Mouse (Mus musculus): ENCODE measurements around the gene Tbc1d24. TPM values are rescaled to one million over a fixed set of nuclear protein-coding genes. Genes with fewer than 3 reads are reported as not detected.

Gene Tbc1d24
- polyA plus RNA-seq, 1 experiment from 2014 or later, result 10.6 TPM

DNA sequence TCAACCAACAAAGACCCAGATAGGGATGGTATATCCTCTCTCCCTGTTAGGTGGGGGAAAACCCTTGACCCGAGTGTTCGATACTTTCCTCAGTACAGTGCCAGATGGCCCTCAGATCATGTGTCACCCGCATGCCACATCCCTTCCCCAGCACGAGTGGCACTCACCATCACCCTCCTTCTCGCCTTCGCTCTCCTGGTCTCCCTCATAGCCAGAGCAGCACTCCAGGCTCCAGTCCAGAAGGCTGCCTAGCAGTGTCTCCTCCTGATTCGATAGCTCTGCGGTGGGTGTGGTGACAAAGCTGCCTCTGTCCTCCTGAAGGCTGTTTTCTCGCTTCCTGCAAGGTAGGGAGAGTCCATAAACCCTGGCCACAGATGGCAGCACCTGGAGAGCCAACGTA is 19.4 kb upstream of the Tbc1d24 start:
- Histone ChIP-seq H3K36me3 (ENCODE audit: poor library complexity, severe bottlenecking) (peaks cover 72% of the 10 kb centered on the region), H3K9me3 (replicated peaks) (no peaks in the 10 kb centered on the region), H3K27ac (no peak overlapping the region), H3K4me1 (peaks cover 10% of the 10 kb centered on the region), H3K4me3 (no peak overlapping the region), H3K27me3 (no peaks in the 10 kb centered on the region), H3K4me2 (no peak overlapping the region), H3K9ac (no peak overlapping the region)
- WGBS, result 94% methylated on average over 10 of the region's 10 CpGs
- no peak for ATAC-seq

DNA sequence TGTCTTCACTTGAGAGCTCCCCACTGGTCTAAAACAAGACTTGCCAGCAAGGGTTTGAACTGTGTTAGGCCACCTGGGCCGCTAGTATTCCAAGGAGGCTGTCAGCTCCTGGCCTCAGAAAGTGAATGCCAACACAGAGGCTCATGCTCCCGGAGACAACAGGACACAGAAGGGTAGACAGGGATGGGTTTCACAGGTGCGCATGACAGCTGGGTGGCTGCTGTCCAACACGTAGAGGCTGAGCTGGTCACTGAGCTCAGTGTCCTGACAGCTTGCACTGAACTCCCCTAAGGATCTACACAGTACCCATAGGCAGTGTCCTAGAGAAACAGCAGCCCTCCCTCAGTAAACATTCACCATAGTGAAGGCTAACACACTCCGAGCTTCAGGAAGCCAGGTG is 18.2 kb upstream of the Tbc1d24 start:
- H3K9me3 ChIP-seq (replicated peaks), result no peaks in the 10 kb centered on the region
- peaks cover 18% of the 10 kb centered on the region for H3K4me1 ChIP-seq
- H3K4me2 ChIP-seq, result no peak overlapping the region
- 96% methylated on average over 5 of the region's 5 CpGs for WGBS
- H3K27me3 ChIP-seq, result no peaks in the 10 kb centered on the region
- H3K36me3 ChIP-seq (ENCODE audit: poor library complexity, severe bottlenecking), result peaks cover 65% of the 10 kb centered on the region
- no peak overlapping the region for H3K27ac ChIP-seq
- no peak overlapping the region for H3K4me3 ChIP-seq
- H3K9ac ChIP-seq, result no peak overlapping the region
- ATAC-seq, result no peak

DNA sequence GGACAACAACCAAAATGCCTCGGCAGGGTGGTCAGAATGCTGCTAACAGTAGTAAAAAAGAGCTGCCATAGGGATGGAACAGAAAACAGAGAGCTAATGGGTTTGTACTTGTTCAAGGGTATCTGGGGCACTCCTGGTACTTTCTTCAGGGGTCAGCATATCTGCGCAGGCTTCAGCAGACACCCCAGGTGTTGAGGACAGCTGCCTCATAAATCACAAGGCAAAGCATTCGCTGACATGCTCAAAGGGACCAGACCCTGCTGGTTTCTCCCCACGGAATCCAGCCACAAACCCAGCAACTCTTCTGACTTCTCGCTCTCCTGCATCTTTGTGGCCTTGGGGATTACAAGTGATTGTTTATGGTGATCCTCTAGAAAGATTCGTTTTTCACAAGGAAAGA is 17.3 kb upstream of the Tbc1d24 start:
- Histone ChIP-seq H3K4me3 (no peak overlapping the region), H3K36me3 (ENCODE audit: poor library complexity, severe bottlenecking) (peaks cover 65% of the 10 kb centered on the region), H3K9ac (no peak overlapping the region), H3K4me2 (no peak overlapping the region), H3K27ac (no peak overlapping the region), H3K27me3 (no peaks in the 10 kb centered on the region), H3K4me1 (peaks cover 18% of the 10 kb centered on the region), H3K9me3 (replicated peaks) (no peaks in the 10 kb centered on the region)
- WGBS, result 85% methylated on average over 6 of the region's 6 CpGs
- ATAC-seq, result no peak

DNA sequence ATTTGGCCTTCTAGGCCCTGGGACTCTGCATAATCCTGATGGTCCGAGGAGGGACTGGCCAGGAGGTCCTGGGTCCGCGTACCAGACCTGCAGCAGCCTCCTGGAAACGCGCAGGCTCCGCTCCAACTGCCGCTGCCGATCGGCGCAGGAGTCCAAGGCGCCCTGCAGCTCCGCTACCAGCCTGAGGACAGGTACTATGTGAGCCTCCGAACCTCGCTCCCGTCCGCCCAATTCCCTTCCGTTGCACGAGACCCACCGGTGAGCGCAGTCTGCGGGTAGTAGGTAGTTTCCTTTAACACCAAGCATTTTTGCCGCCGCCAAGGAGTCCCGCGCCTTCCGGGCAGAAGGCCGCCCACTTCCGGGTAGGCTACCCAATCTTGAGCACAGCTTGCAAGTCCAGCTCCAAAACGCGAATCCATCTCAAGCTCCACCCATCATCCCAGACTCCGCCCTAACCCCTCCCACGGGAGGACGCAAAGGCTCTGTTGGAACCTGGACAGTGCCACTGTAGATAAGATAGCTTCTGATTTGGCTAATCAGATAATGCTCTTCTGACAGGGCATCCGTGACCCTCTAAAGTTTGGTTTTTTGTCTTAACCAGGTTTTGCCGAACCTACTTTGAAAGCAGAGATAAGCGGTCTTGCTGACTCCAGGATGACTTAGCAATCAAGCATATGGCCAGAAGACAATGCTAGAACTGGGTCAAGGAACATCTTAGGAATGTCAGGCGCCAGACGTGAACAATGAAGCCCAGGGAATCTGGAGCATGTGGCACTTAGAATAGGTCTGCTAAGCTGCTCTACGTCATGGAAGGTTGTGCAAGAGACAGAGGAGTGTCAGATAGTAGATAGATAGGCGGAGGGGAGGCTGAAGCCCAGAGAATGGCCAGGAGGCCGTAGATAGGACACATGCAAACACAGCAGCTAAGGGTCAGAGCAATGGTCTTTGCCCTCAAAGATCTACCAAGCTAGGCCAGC is 15.4 kb upstream of the Tbc1d24 start, which contains the start of gene Tedc2:
Tedc2 (minus strand) TSS at position 417 of the 977 bp plus-strand sequence.
- ATAC-seq, result peak; percentile 96
- H3K27me3 ChIP-seq, result no peaks in the 10 kb centered on the region
- H3K4me3 ChIP-seq, result peak within 1 kb of the TSS; percentile 84
- no peaks in the 10 kb centered on the region for H3K9me3 ChIP-seq (replicated peaks)
- H3K4me2 ChIP-seq, result peak within 1 kb of the TSS; percentile 82
- 6% methylated on average over 41 of the region's 41 CpGs for WGBS
- peaks cover 63% of the 10 kb centered on the region for H3K36me3 ChIP-seq (ENCODE audit: poor library complexity, severe bottlenecking)
- peaks cover 18% of the 10 kb centered on the region for H3K4me1 ChIP-seq
- peak within 1 kb of the TSS; percentile 81 for H3K9ac ChIP-seq
- peak within 1 kb of the TSS; percentile 40; the same call in 1 of the 2 replicates for H3K27ac ChIP-seq

DNA sequence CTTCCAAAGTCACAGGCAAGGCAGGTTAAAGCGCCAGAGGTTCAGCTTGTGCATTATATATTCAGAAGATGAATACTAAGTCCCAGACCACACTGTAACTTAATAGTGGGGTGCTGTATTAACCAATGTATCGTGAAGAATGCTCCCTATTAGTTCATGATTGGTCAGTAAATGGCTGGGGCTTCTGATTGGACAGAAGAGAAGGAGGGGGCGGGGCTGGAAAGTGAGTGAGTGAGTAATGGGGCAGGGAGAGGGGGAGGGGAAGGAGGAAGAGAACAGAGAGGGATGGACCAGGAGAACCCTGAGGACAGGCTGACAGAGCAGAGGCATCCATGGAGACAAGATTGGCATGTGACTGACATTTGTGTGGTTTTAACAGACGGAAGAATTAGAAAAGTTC is 11.5 kb upstream of the Tbc1d24 start:
- Histone ChIP-seq H3K36me3 (ENCODE audit: poor library complexity, severe bottlenecking) (peaks cover 40% of the 10 kb centered on the region), H3K27ac (no peak overlapping the region), H3K9ac (no peak overlapping the region), H3K27me3 (no peaks in the 10 kb centered on the region), H3K4me3 (no peak overlapping the region), H3K4me2 (no peak overlapping the region), H3K9me3 (replicated peaks) (no peaks in the 10 kb centered on the region), H3K4me1 (peaks cover 24% of the 10 kb centered on the region)
- WGBS, result 65% methylated on average over 4 of the region's 4 CpGs
- ATAC-seq, result no peak

DNA sequence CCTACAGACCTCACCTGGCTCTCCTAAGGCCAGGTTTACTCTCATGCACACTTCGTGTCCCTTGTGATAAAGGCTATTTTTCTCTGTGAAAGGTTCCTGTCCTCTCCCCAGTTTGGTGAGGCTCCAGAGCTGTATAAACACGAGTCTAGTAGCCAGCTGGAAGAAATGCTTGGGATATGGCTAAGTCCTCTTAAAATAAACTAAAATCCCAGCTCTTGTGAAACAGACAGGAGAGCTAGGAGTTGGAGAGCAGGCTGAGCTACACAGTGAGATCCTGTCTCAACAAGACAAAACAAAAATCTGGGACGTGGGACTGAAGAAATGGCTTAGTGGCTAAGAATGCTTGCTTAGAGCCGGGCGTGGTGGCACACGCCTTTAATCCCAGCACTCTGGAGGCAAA is 7.8 kb upstream of the Tbc1d24 start:
- peaks cover 17% of the 10 kb centered on the region for H3K27me3 ChIP-seq
- no peak overlapping the region for H3K27ac ChIP-seq
- no peak overlapping the region for H3K9ac ChIP-seq
- peaks cover 40% of the 10 kb centered on the region for H3K4me1 ChIP-seq
- H3K4me2 ChIP-seq, result no peak overlapping the region
- no peak for ATAC-seq
- no peak overlapping the region for H3K4me3 ChIP-seq
- WGBS, result 79% methylated on average over 6 of the region's 6 CpGs
- no peaks in the 10 kb centered on the region for H3K9me3 ChIP-seq (replicated peaks)
- H3K36me3 ChIP-seq (ENCODE audit: poor library complexity, severe bottlenecking), result peaks cover 34% of the 10 kb centered on the region

DNA sequence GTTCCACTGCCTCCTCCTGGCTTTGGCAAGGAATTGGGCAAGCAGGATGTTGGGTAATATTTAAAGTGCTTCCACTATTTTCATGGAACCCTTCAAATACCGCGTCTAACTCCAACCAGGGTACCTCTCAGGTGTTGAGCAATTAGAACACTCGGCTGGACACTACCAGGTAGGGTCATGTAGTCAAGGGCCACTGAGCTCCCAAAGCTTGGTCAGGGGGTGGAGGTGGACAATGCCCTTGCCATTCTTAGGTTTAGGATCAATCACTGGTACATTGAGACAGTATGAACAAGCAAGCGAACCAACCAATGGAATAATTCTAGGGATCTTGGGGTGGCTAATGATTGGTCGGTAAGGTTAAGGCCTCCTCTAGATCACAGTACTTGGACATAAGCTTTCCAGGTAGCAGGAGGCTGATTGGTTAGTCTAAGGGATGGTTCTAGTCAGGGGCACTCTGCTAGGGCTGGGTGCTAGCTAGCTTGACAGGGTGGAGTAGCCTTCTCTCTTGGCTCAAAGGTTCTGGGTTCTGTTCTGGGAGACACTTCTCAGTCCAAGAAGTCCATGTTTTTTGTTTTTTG is 7.2 kb upstream of the Tbc1d24 start:
- H3K27ac ChIP-seq, result no peak overlapping the region
- peaks cover 27% of the 10 kb centered on the region for H3K36me3 ChIP-seq (ENCODE audit: poor library complexity, severe bottlenecking)
- H3K4me3 ChIP-seq, result peak overlapping the region; percentile 52
- no peak; the same call in 1 of the 2 replicates for ATAC-seq
- H3K4me2 ChIP-seq, result peak overlapping the region; percentile 97
- H3K9ac ChIP-seq, result no peak overlapping the region
- H3K4me1 ChIP-seq, result peaks cover 47% of the 10 kb centered on the region
- 23% methylated on average over 5 of the region's 5 CpGs for WGBS
- H3K9me3 ChIP-seq (replicated peaks), result no peaks in the 10 kb centered on the region
- H3K27me3 ChIP-seq, result peaks cover 24% of the 10 kb centered on the region

DNA sequence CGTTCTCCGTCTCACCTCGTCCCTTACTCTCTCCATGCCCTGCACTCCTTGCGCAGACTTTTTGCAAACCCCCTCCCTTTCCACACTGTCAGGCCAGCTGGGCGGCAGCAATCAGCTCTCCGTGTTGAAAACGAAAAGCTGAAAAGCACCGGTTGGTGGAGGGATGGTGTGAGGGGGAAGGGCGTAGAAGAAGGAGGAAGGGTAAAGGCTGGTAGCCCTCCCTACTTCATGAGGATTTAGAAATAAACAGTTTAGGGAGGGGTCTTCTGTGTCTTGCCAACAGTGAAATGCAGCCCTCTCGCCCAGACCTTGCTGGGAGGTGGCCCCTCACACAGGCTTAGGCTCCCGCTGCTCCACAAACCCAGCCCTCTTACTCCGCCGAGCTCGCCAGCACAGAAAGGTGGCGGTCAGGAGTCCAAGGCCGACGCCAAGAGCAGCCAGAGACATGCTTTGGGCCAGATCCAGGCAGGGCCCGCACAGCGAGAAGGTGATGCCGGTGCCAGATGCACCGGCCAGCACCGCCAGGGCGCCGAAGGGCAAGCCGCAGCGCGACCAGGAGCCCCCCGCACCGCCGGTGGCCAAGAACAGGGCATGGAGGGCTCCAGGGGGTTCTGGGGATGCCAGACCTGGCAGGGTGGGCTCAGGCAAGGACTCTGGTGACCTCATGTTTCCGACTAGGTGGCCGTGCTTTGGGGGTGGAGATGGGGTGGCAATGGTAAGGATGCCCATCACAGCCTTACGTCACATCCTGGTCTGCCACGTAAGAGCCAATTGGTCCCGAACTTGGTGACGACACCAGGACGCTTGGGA is 6.5 kb upstream of the Tbc1d24 start:
- H3K9ac ChIP-seq, result peak overlapping the region; percentile 82
- H3K4me2 ChIP-seq, result peak overlapping the region; percentile 97
- 1% methylated on average over 37 of the region's 37 CpGs for WGBS
- H3K4me3 ChIP-seq, result peak overlapping the region; percentile 52
- H3K36me3 ChIP-seq (ENCODE audit: poor library complexity, severe bottlenecking), result peaks cover 22% of the 10 kb centered on the region
- H3K4me1 ChIP-seq, result peaks cover 53% of the 10 kb centered on the region
- peak overlapping the region; percentile 68 for H3K27ac ChIP-seq
- H3K27me3 ChIP-seq, result peaks cover 31% of the 10 kb centered on the region
- ATAC-seq, result peak; percentile 67
- H3K9me3 ChIP-seq (replicated peaks), result no peaks in the 10 kb centered on the region

DNA sequence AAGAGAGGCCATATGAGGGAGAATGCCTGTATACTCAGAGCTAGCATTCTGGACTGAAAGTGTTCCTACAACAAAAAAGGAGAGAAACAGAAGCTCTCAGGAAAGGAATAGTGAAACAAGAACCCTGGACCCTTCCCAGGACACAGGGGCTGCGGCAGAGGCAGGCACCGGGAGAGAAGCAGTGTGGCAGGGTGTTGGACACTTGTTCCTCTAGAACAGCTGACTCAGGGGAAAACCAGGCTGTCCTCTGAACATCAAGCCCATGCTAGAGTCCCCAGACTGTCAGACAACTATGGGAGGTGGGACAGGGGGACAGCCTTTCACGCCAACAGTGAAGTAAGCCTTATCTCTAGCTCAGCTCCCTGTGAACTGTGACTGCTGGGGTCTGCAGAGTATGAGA is 5.2 kb upstream of the Tbc1d24 start:
- ATAC-seq, result no peak
- H3K9me3 ChIP-seq (replicated peaks), result no peaks in the 10 kb centered on the region
- no peak overlapping the region for H3K27ac ChIP-seq
- H3K4me1 ChIP-seq, result peaks cover 66% of the 10 kb centered on the region
- H3K4me2 ChIP-seq, result 0 out of 2 replicates have a peak overlapping the region, but pooled peaks have one; percentile 97
- H3K4me3 ChIP-seq, result no peak overlapping the region
- H3K9ac ChIP-seq, result no peak overlapping the region
- 89% methylated on average over 3 of the region's 3 CpGs for WGBS
- H3K36me3 ChIP-seq (ENCODE audit: poor library complexity, severe bottlenecking), result peaks cover 10% of the 10 kb centered on the region
- H3K27me3 ChIP-seq, result peaks cover 33% of the 10 kb centered on the region

DNA sequence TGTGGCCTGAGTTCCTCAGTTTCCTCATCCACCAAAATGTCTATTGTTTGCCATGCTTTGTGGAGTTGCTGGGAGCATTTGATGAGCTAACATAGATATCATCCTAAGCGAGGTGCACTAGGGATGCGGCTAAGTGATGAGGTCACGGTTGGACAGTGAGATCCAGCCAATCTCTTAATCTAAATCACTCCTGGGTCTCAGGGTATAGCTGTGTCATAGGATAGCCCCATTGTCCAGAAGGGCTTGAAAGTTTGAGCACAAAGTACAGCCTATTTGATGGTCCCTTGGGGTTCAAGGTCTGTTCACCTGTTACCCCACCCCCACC is 4.5 kb upstream of the Tbc1d24 start:
- Histone ChIP-seq H3K4me3 (0 out of 2 replicates have a peak overlapping the region, but pooled peaks have one; percentile 51), H3K4me2 (peak overlapping the region; percentile 94), H3K27me3 (peaks cover 33% of the 10 kb centered on the region), H3K4me1 (peaks cover 68% of the 10 kb centered on the region), H3K9me3 (replicated peaks) (no peaks in the 10 kb centered on the region), H3K27ac (peak overlapping the region; percentile 60; the same call in 1 of the 2 replicates), H3K36me3 (ENCODE audit: poor library complexity, severe bottlenecking) (peaks cover 3% of the 10 kb centered on the region; the same call in 1 of the 2 replicates), H3K9ac (0 out of 2 replicates have a peak overlapping the region, but pooled peaks have one; percentile 82)
- 83% methylated on average over 3 of the region's 3 CpGs for WGBS
- ATAC-seq, result no peak

DNA sequence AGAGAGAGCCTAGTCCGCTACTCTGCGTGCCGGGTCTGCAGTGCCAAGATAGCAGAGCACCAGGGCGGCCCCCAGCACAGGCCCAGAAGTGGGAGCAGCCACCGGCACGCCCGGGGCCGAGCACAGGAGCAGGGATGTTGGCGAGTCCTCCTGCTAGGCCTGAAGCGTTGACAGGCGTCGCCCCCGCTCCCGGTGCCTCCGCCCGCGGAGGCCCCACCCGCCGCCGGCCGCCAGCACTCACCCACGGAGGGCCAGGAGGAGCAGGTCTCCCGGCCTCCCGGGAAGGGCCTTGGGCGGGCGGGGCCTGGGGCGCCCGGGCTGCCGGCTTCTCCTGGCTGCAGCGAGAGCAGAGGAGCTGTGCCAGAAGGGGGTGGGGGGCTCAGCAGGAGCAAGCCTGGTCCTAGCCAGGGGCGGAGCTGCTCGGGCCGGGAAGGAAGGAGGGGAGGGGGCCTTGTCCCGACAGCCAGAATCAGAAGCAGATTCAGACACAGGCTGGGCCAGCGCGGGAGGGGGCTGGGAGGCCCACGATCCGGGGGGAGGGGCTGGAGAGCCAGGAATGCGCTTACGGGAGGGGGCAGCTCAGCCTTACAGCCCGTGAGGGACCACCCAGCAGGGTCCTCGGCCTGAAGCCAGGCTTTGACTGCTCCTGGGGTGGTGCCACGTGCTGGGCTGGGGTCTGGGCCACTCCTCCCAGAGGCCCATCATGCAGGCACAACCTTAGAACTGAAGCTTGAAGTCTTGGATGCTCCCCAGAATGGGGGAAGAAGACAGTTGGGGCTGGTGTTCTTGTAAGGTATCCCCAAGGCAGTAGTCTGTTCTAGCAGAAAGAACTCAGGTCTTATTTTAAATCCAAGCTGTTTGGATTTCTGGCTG is 3.9 kb upstream of the Tbc1d24 start, which contains the start of gene Ntn3:
Ntn3 (minus strand) TSS at position 489 of the 873 bp plus-strand sequence.
- Histone ChIP-seq H3K4me1 (peaks cover 74% of the 10 kb centered on the region), H3K9me3 (replicated peaks) (no peaks in the 10 kb centered on the region), H3K27ac (peak within 1 kb of the TSS; percentile 60), H3K4me3 (peak within 1 kb of the TSS; percentile 51), H3K9ac (peak within 1 kb of the TSS; percentile 82), H3K4me2 (peak within 1 kb of the TSS; percentile 94), H3K27me3 (peaks cover 33% of the 10 kb centered on the region), H3K36me3 (ENCODE audit: poor library complexity, severe bottlenecking) (no peaks in the 10 kb centered on the region)
- WGBS, result under 1% methylated on average over 36 of the region's 43 CpGs
- peak; percentile 31 for ATAC-seq

All from forebrain, embryonic 13.5 days (tissue).